Mouse (Mus musculus): Measurements from ENCODE around the gene Dcun1d4.

Dcun1d4 gene

GRCm38 (mm10) chr5:73500867-73501440 is 20.2 kb downstream of the Dcun1d4 start:
- DNase-seq (ENCODE audit: low spot score), result no peak

GRCm38 (mm10) chr5:73502422-73502821 is 21.6 kb downstream of the Dcun1d4 start:
- no peak for DNase-seq (ENCODE audit: low spot score)

GRCm38 (mm10) chr5:73503015-73503757 is 22.4 kb downstream of the Dcun1d4 start:
- no peak for DNase-seq (ENCODE audit: low spot score)

- no peak for DNase-seq (ENCODE audit: low spot score)
Measured at GRCm38 (mm10) chr5:73511074-73511473, 30.3 kb downstream of the Dcun1d4 start.

- DNase-seq (ENCODE audit: low spot score), result no peak
Measured at GRCm38 (mm10) chr5:73512241-73512640, 31.4 kb downstream of the Dcun1d4 start.

GRCm38 (mm10) chr5:73512661-73513060 is 31.9 kb downstream of the Dcun1d4 start:
- DNase-seq (ENCODE audit: low spot score), result no peak

- no peak for DNase-seq (ENCODE audit: low spot score)
Measured at GRCm38 (mm10) chr5:73514202-73514601, 33.4 kb downstream of the Dcun1d4 start.

GRCm38 (mm10) chr5:73517299-73517698 is 36.5 kb downstream of the Dcun1d4 start:
- no peak for DNase-seq (ENCODE audit: low spot score)

- DNase-seq (ENCODE audit: low spot score), result no peak
Measured at GRCm38 (mm10) chr5:73518424-73519211, 37.8 kb downstream of the Dcun1d4 start.

GRCm38 (mm10) chr5:73520787-73521186 is 40.0 kb downstream of the Dcun1d4 start:
- no peak for DNase-seq (ENCODE audit: low spot score)

GRCm38 (mm10) chr5:73523227-73523626 is 42.4 kb downstream of the Dcun1d4 start:
- no peak for DNase-seq (ENCODE audit: low spot score)

- no peak for DNase-seq (ENCODE audit: low spot score)
Measured at GRCm38 (mm10) chr5:73524300-73525000, 43.6 kb downstream of the Dcun1d4 start.

- DNase-seq (ENCODE audit: low spot score), result no peak
Measured at GRCm38 (mm10) chr5:73532222-73532621, 51.4 kb downstream of the Dcun1d4 start.

- peak; percentile 31 for DNase-seq (ENCODE audit: low spot score)
Measured at GRCm38 (mm10) chr5:73532879-73533278, 52.1 kb downstream of the Dcun1d4 start.

- DNase-seq (ENCODE audit: low spot score), result no peak
Measured at GRCm38 (mm10) chr5:73537669-73538068, 56.9 kb downstream of the Dcun1d4 start.

- DNase-seq (ENCODE audit: low spot score), result no peak
Measured at GRCm38 (mm10) chr5:73538586-73539298, 57.9 kb downstream of the Dcun1d4 start.

- DNase-seq (ENCODE audit: low spot score), result peak; percentile 37
Measured at GRCm38 (mm10) chr5:73539848-73540510, 59.2 kb downstream of the Dcun1d4 start.

- DNase-seq (ENCODE audit: low spot score), result no peak
Measured at GRCm38 (mm10) chr5:73540511-73540871, 59.7 kb downstream of the Dcun1d4 start.

- no peak for DNase-seq (ENCODE audit: low spot score)
Measured at GRCm38 (mm10) chr5:73544111-73544753, 63.4 kb downstream of the Dcun1d4 start.

GRCm38 (mm10) chr5:73545641-73546040 is 64.8 kb downstream of the Dcun1d4 start:
- DNase-seq (ENCODE audit: low spot score), result no peak

GRCm38 (mm10) chr5:73547252-73547651 is 66.5 kb downstream of the Dcun1d4 start:
- no peak for DNase-seq (ENCODE audit: low spot score)

All from left cerebral cortex, adult 11 months (tissue).